Comparison of ENCODE assay signal across 7 mouse cellular contexts in genomic region chr17:34587423-34587811, GRCm38 (mm10). TPM values are rescaled to one million over a fixed set of nuclear protein-coding genes. Genes with fewer than 3 reads are reported as not detected.
DNase-seq lines count a peak whose midpoint lies in the region; ATAC-seq lines count a peak whose summit lies in the region.

No protein-coding gene starts in this region.

- no peaks in the 10 kb centered on the region; the same call in 1 of the 2 replicates for H3K27me3 ChIP-seq in embryonic facial prominence, embryonic 10.5 days (replicated peaks; ENCODE audit: low read depth, poor library complexity, severe bottlenecking)
- H3K27me3 ChIP-seq in limb, embryonic 10.5 days (ENCODE audit: low read depth, poor library complexity, severe bottlenecking): no peaks in the 10 kb centered on the region
- no peaks in the 10 kb centered on the region for H3K27me3 ChIP-seq in midbrain, embryonic 12.5 days

- peak; percentile 99 for DNase-seq in adrenal gland, postnatal 10 days
- peak; percentile 98 for DNase-seq in embryonic facial prominence, embryonic 10.5 days (ENCODE audit: low spot score)
- peak; percentile 97 for DNase-seq in kidney, adult 11 months
- peak; percentile 97 for DNase-seq in limb, embryonic 10.5 days (ENCODE audit: low spot score)
- DNase-seq in skeletal muscle tissue, adult 2 months (ENCODE audit: low read depth, low spot score): peak; percentile 89

- peak overlapping the region; percentile 97 for H3K27ac ChIP-seq in embryonic facial prominence, embryonic 10.5 days (replicated peaks)
- peak overlapping the region; percentile 100 for H3K27ac ChIP-seq in limb, embryonic 10.5 days
- H3K27ac ChIP-seq in midbrain, embryonic 12.5 days (replicated peaks): peak overlapping the region; percentile 99

- ATAC-seq in granulocyte monocyte progenitor cell, adult 5-6 weeks (replicated peaks; ENCODE audit: poor library complexity, severe bottlenecking): peak; percentile 50
- peak; percentile 83 for ATAC-seq in midbrain, embryonic 12.5 days (ENCODE audit: low FRiP score, low read depth)

- peak overlapping the region; percentile 86 for H3K4me3 ChIP-seq in embryonic facial prominence, embryonic 10.5 days
- peak overlapping the region; percentile 95 for H3K4me3 ChIP-seq in limb, embryonic 10.5 days
- peak overlapping the region; percentile 77 for H3K4me3 ChIP-seq in midbrain, embryonic 12.5 days

- H3K4me2 ChIP-seq in midbrain, embryonic 12.5 days (replicated peaks): peak overlapping the region; percentile 72

- WGBS in embryonic facial prominence, embryonic 10.5 days: under 1% methylated on average over 50 of the region's 50 CpGs
- WGBS in limb, embryonic 10.5 days: under 1% methylated on average over 50 of the region's 50 CpGs
- WGBS in midbrain, embryonic 12.5 days: 1% methylated on average over 46 of the region's 50 CpGs

- peaks cover 76% of the 10 kb centered on the region for H3K4me1 ChIP-seq in embryonic facial prominence, embryonic 10.5 days
- H3K4me1 ChIP-seq in limb, embryonic 10.5 days: peaks cover 79% of the 10 kb centered on the region
- peaks cover 51% of the 10 kb centered on the region for H3K4me1 ChIP-seq in midbrain, embryonic 12.5 days

- H3K9me3 ChIP-seq in embryonic facial prominence, embryonic 10.5 days: no peaks in the 10 kb centered on the region
- no peaks in the 10 kb centered on the region for H3K9me3 ChIP-seq in limb, embryonic 10.5 days (replicated peaks)
- no peaks in the 10 kb centered on the region for H3K9me3 ChIP-seq in midbrain, embryonic 12.5 days

- H3K9ac ChIP-seq in midbrain, embryonic 12.5 days (replicated peaks): peak overlapping the region; percentile 87

- H3K36me3 ChIP-seq in embryonic facial prominence, embryonic 10.5 days (replicated peaks): no peaks in the 10 kb centered on the region
- H3K36me3 ChIP-seq in limb, embryonic 10.5 days: no peaks in the 10 kb centered on the region
- no peaks in the 10 kb centered on the region for H3K36me3 ChIP-seq in midbrain, embryonic 12.5 days

RNA-seq across cellular contexts. Expression of gene Gpsm3, which starts 2.2 kb away (rescaled TPM):
- 10 to 100 TPM; 11.0 to 12.1 TPM for total RNA-seq in adrenal gland, postnatal 10 days (2021)
- polyA plus RNA-seq in embryonic facial prominence, embryonic 10.5 days (2016; fragmentation: Nextera tagmentation; extraction: Ambion mirVana): 9.4 and 10.1 TPM in 2 replicates
- total RNA-seq in granulocyte monocyte progenitor cell, adult 5-6 weeks (2014; fragmentation: Nextera tagmentation): 64.1 and 75.3 TPM in 2 replicates
- 11.5 and 23.4 TPM in 2 replicates for total RNA-seq in granulocyte monocyte progenitor cell, adult 5-6 weeks (2017)
- polyA plus RNA-seq in limb, embryonic 10.5 days (2016; fragmentation: Nextera tagmentation; extraction: Ambion mirVana): 4.8 and 10.5 TPM in 2 replicates
- polyA plus RNA-seq in midbrain, embryonic 12.5 days (2016; fragmentation: Nextera tagmentation; extraction: Ambion mirVana): 2.9 and 3.3 TPM in 2 replicates

RNA-seq across cellular contexts. Expression of gene Pbx2, which starts 3.6 kb away (rescaled TPM):
- 10 to 100 TPM; 39.0 to 52.4 TPM for total RNA-seq in adrenal gland, postnatal 10 days (2021)
- polyA plus RNA-seq in embryonic facial prominence, embryonic 10.5 days (2016; fragmentation: Nextera tagmentation; extraction: Ambion mirVana): 18.2 and 19.5 TPM in 2 replicates
- 21.1 and 29.7 TPM in 2 replicates for total RNA-seq in granulocyte monocyte progenitor cell, adult 5-6 weeks (2014; fragmentation: Nextera tagmentation)
- total RNA-seq in granulocyte monocyte progenitor cell, adult 5-6 weeks (2017): 25.1 and 34.4 TPM in 2 replicates
- 19.9 and 22.5 TPM in 2 replicates for polyA plus RNA-seq in limb, embryonic 10.5 days (2016; fragmentation: Nextera tagmentation; extraction: Ambion mirVana)
- 20.8 and 22.5 TPM in 2 replicates for polyA plus RNA-seq in midbrain, embryonic 12.5 days (2016; fragmentation: Nextera tagmentation; extraction: Ambion mirVana)

RNA-seq across cellular contexts. Expression of gene Ager, which starts 10.2 kb away (rescaled TPM):
- 1 to 10 TPM; 2.0 to 4.3 TPM for total RNA-seq in adrenal gland, postnatal 10 days (2021)
- 2.6 and 3.6 TPM in 2 replicates for polyA plus RNA-seq in embryonic facial prominence, embryonic 10.5 days (2016; fragmentation: Nextera tagmentation; extraction: Ambion mirVana)
- 1.3 and 1.9 TPM in 2 replicates for total RNA-seq in granulocyte monocyte progenitor cell, adult 5-6 weeks (2014; fragmentation: Nextera tagmentation)
- total RNA-seq in granulocyte monocyte progenitor cell, adult 5-6 weeks (2017): 1.3 and 2.0 TPM in 2 replicates
- polyA plus RNA-seq in limb, embryonic 10.5 days (2016; fragmentation: Nextera tagmentation; extraction: Ambion mirVana): 2.6 and 3.6 TPM in 2 replicates
- polyA plus RNA-seq in midbrain, embryonic 12.5 days (2016; fragmentation: Nextera tagmentation; extraction: Ambion mirVana): 2.2 and 2.3 TPM in 2 replicates

RNA-seq across cellular contexts. Expression of gene Rnf5, which starts 16.1 kb away (rescaled TPM):
- total RNA-seq in adrenal gland, postnatal 10 days (2021): 10 to 100 TPM; 70.4 to 71.5 TPM
- polyA plus RNA-seq in embryonic facial prominence, embryonic 10.5 days (2016; fragmentation: Nextera tagmentation; extraction: Ambion mirVana): 165 and 172 TPM in 2 replicates
- 52.2 and 64.9 TPM in 2 replicates for total RNA-seq in granulocyte monocyte progenitor cell, adult 5-6 weeks (2014; fragmentation: Nextera tagmentation)
- 13.8 and 15.2 TPM in 2 replicates for total RNA-seq in granulocyte monocyte progenitor cell, adult 5-6 weeks (2017)
- polyA plus RNA-seq in limb, embryonic 10.5 days (2016; fragmentation: Nextera tagmentation; extraction: Ambion mirVana): 149 and 162 TPM in 2 replicates
- 240 and 243 TPM in 2 replicates for polyA plus RNA-seq in midbrain, embryonic 12.5 days (2016; fragmentation: Nextera tagmentation; extraction: Ambion mirVana)

RNA-seq across cellular contexts. Expression of gene Agpat1, which starts 16.6 kb away (rescaled TPM):
- 10 to 100 TPM; 92.7 TPM for total RNA-seq in adrenal gland, postnatal 10 days (2021)
- 51.3 and 56.1 TPM in 2 replicates for polyA plus RNA-seq in embryonic facial prominence, embryonic 10.5 days (2016; fragmentation: Nextera tagmentation; extraction: Ambion mirVana)
- total RNA-seq in granulocyte monocyte progenitor cell, adult 5-6 weeks (2014; fragmentation: Nextera tagmentation): 36.6 and 50.1 TPM in 2 replicates
- total RNA-seq in granulocyte monocyte progenitor cell, adult 5-6 weeks (2017): 19.1 and 19.3 TPM in 2 replicates
- polyA plus RNA-seq in limb, embryonic 10.5 days (2016; fragmentation: Nextera tagmentation; extraction: Ambion mirVana): 51.0 and 55.6 TPM in 2 replicates
- 82.8 and 86.2 TPM in 2 replicates for polyA plus RNA-seq in midbrain, embryonic 12.5 days (2016; fragmentation: Nextera tagmentation; extraction: Ambion mirVana)

Comparison
In these comparisons a context has a peak if more than half of its experiments do, and no peak if none do; other contexts are left out.
1. Peak in every context shown above with its lines: DNase-seq, ATAC-seq, H3K4me3 ChIP-seq and H3K27ac ChIP-seq.